Mouse (Mus musculus): Measurements from ENCODE around the gene Alyref. TPM values are rescaled to one million over a fixed set of nuclear protein-coding genes. Genes with fewer than 3 reads are reported as not detected.

Gene Alyref
- polyA plus RNA-seq, 1 experiment from 2014 or later: 778 TPM

DNA sequence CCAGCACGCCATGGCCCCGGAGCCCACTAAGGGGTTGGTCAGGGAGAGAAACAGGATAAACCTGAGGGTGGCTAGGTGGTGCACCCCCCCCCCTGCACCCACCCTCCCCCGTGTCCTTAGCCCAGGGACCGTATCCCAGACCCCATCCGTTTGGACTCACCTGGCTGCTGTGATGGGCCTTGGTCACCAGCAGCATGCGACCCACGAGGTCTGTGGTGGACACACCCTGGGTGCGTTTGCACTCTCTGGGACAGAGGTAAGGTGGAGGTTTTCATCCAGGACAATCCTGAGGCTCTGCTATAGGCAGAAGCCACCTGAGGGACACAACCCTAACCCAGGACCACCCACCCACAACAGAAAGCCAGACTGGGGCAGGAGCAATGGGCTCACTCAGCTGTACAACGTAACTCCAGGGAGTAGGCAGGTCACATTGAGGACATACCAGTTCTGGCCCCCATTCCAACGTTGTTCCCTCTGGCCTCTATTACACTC, 15.4 kb upstream of the Alyref start:
- whole genome bisulfite sequencing: 88% methylated on average over 10 of the region's 10 CpGs

GRCm38 (mm10) chr11:120612763-120613162, 14.6 kb upstream of the Alyref start:
- peaks cover 22% of the 10 kb centered on the region for H3K27me3 ChIP-seq
- H3K4me1 ChIP-seq (replicated peaks): peaks cover 28% of the 10 kb centered on the region
- WGBS: 35% methylated on average over 6 of the region's 6 CpGs
- H3K27ac ChIP-seq: no peak overlapping the region
- no peak overlapping the region for H3K9ac ChIP-seq (replicated peaks)
- no peaks in the 10 kb centered on the region for H3K9me3 ChIP-seq
- no peak for ATAC-seq (ENCODE audit: insufficient number of reproducible peaks, insufficient read depth, low FRiP score, low TSS enrichment, low read depth)
- no peak overlapping the region for H3K4me3 ChIP-seq (replicated peaks)
- H3K36me3 ChIP-seq: peaks cover 63% of the 10 kb centered on the region
- no peak overlapping the region for H3K4me2 ChIP-seq

More for the DNA sequence above, 15.4 kb upstream of the Alyref start:
- Histone ChIP-seq H3K36me3 (peaks cover 69% of the 10 kb centered on the region), H3K9ac (replicated peaks) (no peak overlapping the region), H3K27ac (no peak overlapping the region), H3K27me3 (peaks cover 14% of the 10 kb centered on the region), H3K4me2 (no peak overlapping the region), H3K4me1 (replicated peaks) (peaks cover 23% of the 10 kb centered on the region), H3K4me3 (replicated peaks) (no peak overlapping the region), H3K9me3 (no peaks in the 10 kb centered on the region)
- no peak for ATAC-seq (ENCODE audit: insufficient number of reproducible peaks, insufficient read depth, low FRiP score, low TSS enrichment, low read depth)

GRCm38 (mm10) chr11:120610477-120611046, 12.4 kb upstream of the Alyref start:
- no peak overlapping the region for H3K9ac ChIP-seq (replicated peaks)
- H3K4me3 ChIP-seq (replicated peaks): no peak overlapping the region
- no peak overlapping the region for H3K4me2 ChIP-seq
- peaks cover 16% of the 10 kb centered on the region for H3K4me1 ChIP-seq (replicated peaks)
- H3K36me3 ChIP-seq: peaks cover 76% of the 10 kb centered on the region
- H3K27ac ChIP-seq: no peak overlapping the region
- WGBS: 80% methylated on average over 9 of the region's 9 CpGs
- ATAC-seq (ENCODE audit: insufficient number of reproducible peaks, insufficient read depth, low FRiP score, low TSS enrichment, low read depth): no peak
- no peaks in the 10 kb centered on the region for H3K9me3 ChIP-seq
- peaks cover 30% of the 10 kb centered on the region for H3K27me3 ChIP-seq

GRCm38 (mm10) chr11:120609250-120609649, 11.1 kb upstream of the Alyref start:
- Histone ChIP-seq H3K36me3 (peaks cover 79% of the 10 kb centered on the region), H3K4me1 (replicated peaks) (peaks cover 16% of the 10 kb centered on the region), H3K9me3 (no peaks in the 10 kb centered on the region), H3K27me3 (peaks cover 30% of the 10 kb centered on the region), H3K4me2 (peak overlapping the region; percentile 62; the same call in 1 of the 2 replicates), H3K4me3 (replicated peaks) (no peak overlapping the region), H3K9ac (replicated peaks) (no peak overlapping the region), H3K27ac (no peak overlapping the region)
- WGBS: 56% methylated on average over 8 of the region's 8 CpGs
- no peak for ATAC-seq (ENCODE audit: insufficient number of reproducible peaks, insufficient read depth, low FRiP score, low TSS enrichment, low read depth)

GRCm38 (mm10) chr11:120608241-120609034, 10.3 kb upstream of the Alyref start, which contains the start of gene Npb:
TSS of gene Npb (plus strand) at chr11:120608477.
- Histone ChIP-seq H3K9ac (replicated peaks) (peak within 1 kb of the TSS; percentile 65), H3K4me2 (peak within 1 kb of the TSS; percentile 62), H3K27me3 (peaks cover 30% of the 10 kb centered on the region), H3K4me3 (replicated peaks) (peak within 1 kb of the TSS; percentile 31), H3K27ac (no peak within 1 kb of the TSS), H3K9me3 (no peaks in the 10 kb centered on the region), H3K36me3 (peaks cover 79% of the 10 kb centered on the region), H3K4me1 (replicated peaks) (peaks cover 16% of the 10 kb centered on the region)
- 5% methylated on average over 45 of the region's 45 CpGs for WGBS
- ATAC-seq (ENCODE audit: insufficient number of reproducible peaks, insufficient read depth, low FRiP score, low TSS enrichment, low read depth): no peak

- no peak for ATAC-seq (ENCODE audit: insufficient number of reproducible peaks, insufficient read depth, low FRiP score, low TSS enrichment, low read depth)
- 84% methylated on average over 4 of the region's 4 CpGs for WGBS
- H3K9me3 ChIP-seq: no peaks in the 10 kb centered on the region
- no peak overlapping the region for H3K9ac ChIP-seq (replicated peaks)
- H3K4me2 ChIP-seq: no peak overlapping the region
- H3K27me3 ChIP-seq: peaks cover 30% of the 10 kb centered on the region
- peaks cover 16% of the 10 kb centered on the region for H3K4me1 ChIP-seq (replicated peaks)
- no peak overlapping the region for H3K27ac ChIP-seq
- no peak overlapping the region for H3K4me3 ChIP-seq (replicated peaks)
- peaks cover 79% of the 10 kb centered on the region for H3K36me3 ChIP-seq
Observed at GRCm38 (mm10) chr11:120606764-120607163, 8.6 kb upstream of the Alyref start.

- H3K36me3 ChIP-seq: peaks cover 77% of the 10 kb centered on the region
- H3K4me1 ChIP-seq (replicated peaks): peaks cover 16% of the 10 kb centered on the region
- ATAC-seq (ENCODE audit: insufficient number of reproducible peaks, insufficient read depth, low FRiP score, low TSS enrichment, low read depth): no peak
- peaks cover 30% of the 10 kb centered on the region for H3K27me3 ChIP-seq
- no peak overlapping the region for H3K9ac ChIP-seq (replicated peaks)
- no peak overlapping the region for H3K4me2 ChIP-seq
- WGBS: 94% methylated on average over 7 of the region's 7 CpGs
- no peaks in the 10 kb centered on the region for H3K9me3 ChIP-seq
- no peak overlapping the region for H3K4me3 ChIP-seq (replicated peaks)
- H3K27ac ChIP-seq: no peak overlapping the region
Observed at GRCm38 (mm10) chr11:120605667-120606066, 7.5 kb upstream of the Alyref start.

GRCm38 (mm10) chr11:120603545-120603944, 5.4 kb upstream of the Alyref start:
- peaks cover 74% of the 10 kb centered on the region for H3K36me3 ChIP-seq
- H3K27ac ChIP-seq: no peak overlapping the region
- 89% methylated on average over 2 of the region's 2 CpGs for WGBS

DNA sequence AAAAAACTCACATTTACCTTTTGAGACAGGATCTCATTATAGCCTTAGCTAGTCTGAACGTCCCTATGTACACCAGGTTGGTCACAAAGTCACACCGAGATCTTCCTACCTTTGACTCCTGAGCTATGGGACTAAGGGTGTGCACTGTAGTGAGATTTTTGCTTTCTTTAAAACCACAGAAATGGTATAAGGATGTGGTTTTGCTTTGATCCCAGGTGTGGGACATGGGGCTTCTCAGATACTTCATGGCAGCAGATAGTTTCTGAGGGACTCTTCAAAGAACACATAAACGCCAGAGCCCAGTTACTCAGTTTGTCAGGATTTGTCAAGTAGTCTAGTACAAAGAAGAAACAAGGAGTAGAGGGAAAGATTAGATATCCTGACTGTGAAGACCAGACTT, 2.6 kb upstream of the Alyref start:
- 95% methylated on average over 3 of the region's 3 CpGs for WGBS
- H3K4me1 ChIP-seq (replicated peaks): peaks cover 24% of the 10 kb centered on the region
- no peak overlapping the region for H3K4me2 ChIP-seq
- no peak overlapping the region for H3K9ac ChIP-seq (replicated peaks)
- H3K27ac ChIP-seq: no peak overlapping the region
- H3K9me3 ChIP-seq: no peaks in the 10 kb centered on the region
- H3K36me3 ChIP-seq: peaks cover 74% of the 10 kb centered on the region
- H3K4me3 ChIP-seq (replicated peaks): no peak overlapping the region
- no peak for ATAC-seq (ENCODE audit: insufficient number of reproducible peaks, insufficient read depth, low FRiP score, low TSS enrichment, low read depth)
- no peaks in the 10 kb centered on the region for H3K27me3 ChIP-seq

More at GRCm38 (mm10) chr11:120603545-120603944, 5.4 kb upstream of the Alyref start:
- H3K27me3 ChIP-seq: peaks cover 16% of the 10 kb centered on the region
- no peak overlapping the region for H3K4me3 ChIP-seq (replicated peaks)
- no peaks in the 10 kb centered on the region for H3K9me3 ChIP-seq
- H3K4me1 ChIP-seq (replicated peaks): peaks cover 17% of the 10 kb centered on the region
- H3K4me2 ChIP-seq: no peak overlapping the region
- ATAC-seq (ENCODE audit: insufficient number of reproducible peaks, insufficient read depth, low FRiP score, low TSS enrichment, low read depth): no peak
- no peak overlapping the region for H3K9ac ChIP-seq (replicated peaks)

GRCm38 (mm10) chr11:120598990-120599549, 905 bp upstream of the Alyref start:
- peaks cover 24% of the 10 kb centered on the region for H3K4me1 ChIP-seq (replicated peaks)
- peak overlapping the region; percentile 100 for H3K4me3 ChIP-seq (replicated peaks)
- peak overlapping the region; percentile 89 for H3K27ac ChIP-seq
- H3K36me3 ChIP-seq: peaks cover 73% of the 10 kb centered on the region
- H3K27me3 ChIP-seq: no peaks in the 10 kb centered on the region
- 44% methylated on average over 17 of the region's 17 CpGs for WGBS
- peak overlapping the region; percentile 99 for H3K9ac ChIP-seq (replicated peaks)
- peak overlapping the region; percentile 98 for H3K4me2 ChIP-seq
- H3K9me3 ChIP-seq: no peaks in the 10 kb centered on the region
- no peak for ATAC-seq (ENCODE audit: insufficient number of reproducible peaks, insufficient read depth, low FRiP score, low TSS enrichment, low read depth)
